Mouse (Mus musculus) limb, embryonic 11.5 days (tissue): ENCODE results near the gene Dcaf8. TPM values are rescaled to one million over a fixed set of nuclear protein-coding genes. Genes with fewer than 3 reads are reported as not detected.
A peak's percentile ranks its signal among the peaks of the same experiment; 100 is the strongest.

Source experiments
- ATAC-seq: fragments of 200-750 bp; cut with Nextera tagmentation; 2 replicates; pipeline ENCODE4 v1.8.0; 2017; ENCODE audit warnings: low read depth; ENCODE audit not compliant: insufficient number of reproducible peaks, low FRiP score, low TSS enrichment
- DNase-seq: peaks from one replicate; pipeline ENCODE4 v3.0.0-alpha.2; 2015; ENCODE audit warnings: low spot score
- H3K27ac ChIP-seq: fragments of 300-500 bp; sonication (generic); replicated peaks from 2 replicates; pipeline ENCODE4 v1.5.1; 2014; ENCODE audit warnings: low read depth, mild to moderate bottlenecking, low read length
- H3K27me3 ChIP-seq: fragments of 300-500 bp; sonication (generic); 2 replicates; pipeline ENCODE4 v1.6.1; 2014; ENCODE audit warnings: mild to moderate bottlenecking, low read length, mixed read lengths; ENCODE audit not compliant: control insufficient read depth, insufficient read depth
- H3K36me3 ChIP-seq: fragments of 300-500 bp; sonication (generic); 2 replicates; pipeline ENCODE4 v1.6.1; 2014; ENCODE audit warnings: mild to moderate bottlenecking, low read length, moderate library complexity, mixed read lengths; ENCODE audit not compliant: control insufficient read depth, insufficient read depth
- H3K4me1 ChIP-seq: fragments of 300-500 bp; sonication (generic); 2 replicates; pipeline ENCODE4 v1.6.1; 2014; ENCODE audit warnings: low read length, mixed read lengths; ENCODE audit not compliant: control insufficient read depth, insufficient read depth
- H3K4me2 ChIP-seq: fragments of 300-500 bp; sonication (generic); 2 replicates; pipeline ENCODE4 v1.6.1; 2014; ENCODE audit warnings: low read depth, mild to moderate bottlenecking, moderate library complexity; ENCODE audit not compliant: severe bottlenecking
- H3K4me3 ChIP-seq: fragments of 300-500 bp; sonication (generic); 2 replicates; pipeline ENCODE4 v1.5.1; 2014; ENCODE audit warnings: low read depth, low read length
- H3K9ac ChIP-seq: fragments of 300-500 bp; sonication (generic); 2 replicates; pipeline ENCODE4 v1.6.1; 2014; ENCODE audit warnings: mild to moderate bottlenecking, low read length
- H3K9me3 ChIP-seq: fragments of 300-500 bp; sonication (generic); 2 replicates; pipeline ENCODE4 v1.6.1; 2016; ENCODE audit warnings: low read length; ENCODE audit not compliant: control insufficient read depth
- WGBS: fragments of 180-500 bp; shearing (Covaris S2); extraction: QIAGEN DNeasy Blood & Tissue Kit; methylation state at CpG from one replicate; pipeline ENCODE4 v1.1.7; 2014; 5-methylcytosine and 5-hydroxymethylcytosine counted together
- polyA plus RNA-seq: library from polyadenylated mRNA; unstranded; fragments of >200 nt; fragmentation: Nextera tagmentation; extraction: Ambion mirVana; gene quantifications from 2 replicates; pipeline ENCODE4 v1.2.1, GENCODE M21; 2014

The Dcaf8 gene
- polyA plus RNA-seq = 119 and 127 TPM in 2 replicates

DNA sequence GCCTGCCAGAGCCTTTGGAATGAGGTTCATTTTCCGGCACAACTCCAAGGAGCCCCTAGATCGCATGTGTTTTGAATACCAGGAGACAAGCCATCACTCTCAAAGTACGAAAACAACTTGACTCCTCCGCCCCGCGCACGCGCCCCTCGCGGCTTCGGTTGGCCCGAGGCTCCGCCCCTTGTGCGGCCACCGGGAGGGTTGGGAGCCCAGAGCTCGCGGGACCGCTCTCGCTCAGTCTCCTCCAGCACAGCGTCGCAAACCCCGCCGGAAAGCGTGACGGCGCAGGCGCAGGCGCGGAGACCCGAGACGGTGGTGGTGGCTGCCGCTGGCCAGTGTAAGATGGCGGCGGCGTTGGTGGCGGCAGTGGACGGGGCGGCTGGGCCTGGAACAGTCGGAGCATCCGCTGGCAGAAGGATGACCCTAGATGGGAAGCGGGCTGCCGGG lies at the start of gene Dcaf8:
Gene Dcaf8, plus strand, starts transcription at position 250 of the 444 bp plus-strand sequence.
- Histone ChIP-seq H3K4me2 (peak within 1 kb of the TSS; percentile 60), H3K27me3 (no peaks in the 10 kb centered on the region), H3K4me3 (peak within 1 kb of the TSS; percentile 94), H3K36me3 (peaks cover 8% of the 10 kb centered on the region), H3K9me3 (no peaks in the 10 kb centered on the region), H3K27ac (peak within 1 kb of the TSS; percentile 89), H3K9ac (peak within 1 kb of the TSS; percentile 99), H3K4me1 (0 out of 2 replicates have a peak, but pooled peaks cover 3% of the 10 kb centered on the region)
- DNase-seq = peak; percentile 97
- WGBS = under 1% methylated on average over 42 of the region's 42 CpGs
- peak; percentile 98 for ATAC-seq

DNA sequence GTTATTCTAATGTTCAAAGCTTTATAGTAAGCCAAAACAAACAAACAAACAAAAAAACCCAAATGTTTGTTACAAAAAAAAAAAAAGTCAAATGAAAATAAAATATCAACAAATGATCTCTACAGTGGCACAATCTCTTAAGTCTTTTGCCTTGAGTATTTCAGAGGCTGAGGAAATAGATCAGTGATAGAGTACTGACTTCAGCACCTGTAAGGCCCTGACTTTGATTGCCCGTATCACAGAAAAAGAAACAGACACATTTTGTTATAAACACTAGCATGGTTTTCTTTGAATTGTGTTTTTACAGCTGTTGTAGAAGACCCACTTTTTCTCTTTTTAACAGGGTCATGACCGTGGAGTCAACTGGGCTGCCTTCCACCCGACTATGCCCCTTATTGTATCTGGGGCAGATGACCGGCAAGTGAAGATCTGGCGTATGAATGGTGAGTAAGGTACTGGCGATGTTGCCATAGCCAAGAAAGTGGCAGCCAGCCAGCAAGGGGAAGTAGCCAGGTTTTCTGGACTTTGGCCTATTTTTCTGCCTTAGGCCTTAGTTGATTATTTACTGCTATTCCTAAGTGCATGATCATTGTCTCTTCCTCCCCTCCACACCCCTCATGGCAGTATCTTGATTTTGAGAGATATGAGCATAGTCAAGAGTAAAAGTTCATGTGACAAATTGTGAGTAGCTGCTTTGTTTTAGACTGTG lies 48.4 kb upstream of the Dcaf8 start:
- DNase-seq (no peak), ATAC-seq (no peak)
- no peaks in the 10 kb centered on the region for H3K4me1 ChIP-seq
- H3K27ac ChIP-seq = no peak overlapping the region
- H3K36me3 ChIP-seq = peaks cover 25% of the 10 kb centered on the region
- H3K9me3 ChIP-seq = no peaks in the 10 kb centered on the region
- no peaks in the 10 kb centered on the region for H3K27me3 ChIP-seq
- no peak overlapping the region for H3K9ac ChIP-seq
- no peak overlapping the region for H3K4me3 ChIP-seq
- WGBS = 92% methylated on average over 6 of the region's 6 CpGs
- no peak overlapping the region for H3K4me2 ChIP-seq

DNA sequence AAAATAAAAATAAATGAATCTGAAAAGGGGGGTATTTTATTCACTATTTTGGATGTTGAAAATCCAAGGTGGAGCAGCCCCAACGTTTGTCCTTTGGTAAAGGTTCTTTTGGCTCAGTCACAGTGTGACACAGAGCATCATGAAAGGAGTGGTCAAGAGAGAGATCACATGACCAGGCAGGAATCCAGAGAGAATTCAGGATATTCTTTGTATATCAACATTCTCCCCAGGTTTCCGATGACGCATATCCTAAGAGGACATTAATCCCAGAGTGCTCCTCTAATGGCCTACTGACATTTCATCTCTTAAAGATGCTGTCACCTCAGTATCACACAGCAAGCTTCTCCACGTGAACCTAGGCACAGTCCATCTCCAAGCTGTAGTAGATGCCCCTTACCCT lies 44.3 kb upstream of the Dcaf8 start:
- Histone ChIP-seq H3K4me2 (no peak overlapping the region), H3K27ac (no peak overlapping the region), H3K27me3 (no peaks in the 10 kb centered on the region), H3K9me3 (no peaks in the 10 kb centered on the region), H3K9ac (no peak overlapping the region), H3K36me3 (peaks cover 37% of the 10 kb centered on the region), H3K4me1 (no peaks in the 10 kb centered on the region), H3K4me3 (no peak overlapping the region)
- no peak for DNase-seq
- no peak for ATAC-seq
- WGBS = 92% methylated on average over 4 of the region's 4 CpGs

DNA sequence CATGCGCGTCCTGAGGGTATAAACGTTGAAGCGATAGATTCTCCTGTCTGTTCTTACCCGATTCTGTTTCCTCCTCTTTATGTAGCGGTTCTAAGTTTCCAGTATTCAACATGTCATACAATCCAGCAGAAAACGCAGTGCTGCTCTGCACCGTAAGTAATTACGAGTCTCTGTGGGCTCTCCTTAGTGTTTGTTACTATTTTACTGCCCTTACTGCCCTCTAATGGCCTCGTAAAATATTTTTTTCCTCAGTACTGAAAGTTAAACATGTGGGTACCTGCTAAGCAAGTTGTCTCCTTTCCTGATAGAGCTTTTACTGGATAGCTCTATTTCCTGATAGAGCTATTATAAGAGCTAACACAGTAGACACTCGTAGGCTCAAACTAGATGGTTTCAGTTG lies 42.8 kb upstream of the Dcaf8 start:
- 67% methylated on average over 11 of the region's 11 CpGs for WGBS
- ATAC-seq (no peak), DNase-seq (no peak)
- H3K27ac ChIP-seq = no peak overlapping the region
- peaks cover 38% of the 10 kb centered on the region for H3K36me3 ChIP-seq
- H3K4me2 ChIP-seq = no peak overlapping the region
- no peaks in the 10 kb centered on the region for H3K9me3 ChIP-seq
- no peaks in the 10 kb centered on the region for H3K4me1 ChIP-seq
- H3K9ac ChIP-seq = no peak overlapping the region
- H3K4me3 ChIP-seq = no peak overlapping the region
- H3K27me3 ChIP-seq = no peaks in the 10 kb centered on the region

DNA sequence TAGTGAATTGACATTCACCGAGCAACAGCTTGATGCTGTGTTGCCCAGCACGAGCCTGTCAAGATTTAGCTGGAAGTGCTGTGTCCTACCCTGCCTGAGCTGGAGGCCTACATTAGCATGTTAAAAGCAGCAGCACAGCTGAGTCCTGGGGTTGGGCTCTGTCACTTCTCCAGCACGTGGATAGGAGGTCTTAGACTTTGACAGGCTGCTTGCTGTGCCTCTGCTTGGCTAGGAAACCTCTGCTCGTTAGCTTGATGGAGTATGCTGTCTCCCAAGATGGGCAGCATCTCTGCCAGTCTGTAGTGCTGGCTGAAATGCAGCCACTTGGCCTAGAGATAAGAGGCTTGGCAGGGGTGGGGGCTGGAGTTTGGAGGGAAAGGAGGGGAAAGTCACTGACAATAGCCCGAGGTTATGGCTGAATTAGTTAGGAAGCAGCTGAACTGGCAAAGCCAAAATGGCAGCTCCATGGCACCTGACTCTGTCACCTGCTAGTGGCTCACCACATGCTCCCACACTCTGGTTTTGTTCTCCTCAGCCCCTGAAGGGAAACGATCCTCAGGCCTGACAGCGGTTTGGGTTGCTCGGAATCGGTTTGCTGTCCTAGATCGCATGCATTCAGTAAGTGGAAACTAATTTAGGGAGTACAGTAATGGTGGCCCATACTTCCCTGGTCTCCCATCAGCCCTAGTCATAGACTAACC lies 40.0 kb upstream of the Dcaf8 start:
- Histone ChIP-seq H3K4me3 (no peak overlapping the region), H3K36me3 (peaks cover 33% of the 10 kb centered on the region), H3K27ac (no peak overlapping the region), H3K9ac (no peak overlapping the region), H3K4me2 (no peak overlapping the region), H3K4me1 (no peaks in the 10 kb centered on the region), H3K27me3 (no peaks in the 10 kb centered on the region), H3K9me3 (no peaks in the 10 kb centered on the region)
- no peak for ATAC-seq
- DNase-seq = no peak
- WGBS = 82% methylated on average over 10 of the region's 10 CpGs

DNA sequence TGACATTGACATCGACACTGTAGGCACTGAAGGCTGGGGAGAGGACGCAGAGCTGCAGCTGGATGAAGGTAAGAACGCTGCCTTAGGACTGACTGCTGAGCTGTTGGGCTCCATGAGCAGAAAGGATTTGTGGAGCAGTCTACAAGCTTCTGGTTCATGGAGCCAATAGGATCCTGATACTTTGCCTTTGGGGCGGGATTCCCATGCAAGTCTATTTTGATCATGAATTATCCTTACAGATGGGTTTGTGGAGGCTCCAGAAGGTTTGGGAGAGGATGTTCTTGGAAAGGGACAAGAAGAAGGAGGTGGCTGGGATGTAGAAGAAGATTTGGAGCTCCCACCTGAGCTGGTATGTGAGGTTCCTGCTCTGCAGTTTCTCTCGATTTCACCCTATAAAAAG lies 30.9 kb upstream of the Dcaf8 start:
- ATAC-seq (no peak), DNase-seq (no peak)
- Histone ChIP-seq H3K27me3 (no peaks in the 10 kb centered on the region), H3K9ac (no peak overlapping the region), H3K36me3 (peaks cover 49% of the 10 kb centered on the region), H3K27ac (no peak overlapping the region), H3K4me2 (no peak overlapping the region), H3K4me3 (no peak overlapping the region), H3K4me1 (no peaks in the 10 kb centered on the region), H3K9me3 (no peaks in the 10 kb centered on the region)
- 94% methylated on average over 5 of the region's 5 CpGs for WGBS

DNA sequence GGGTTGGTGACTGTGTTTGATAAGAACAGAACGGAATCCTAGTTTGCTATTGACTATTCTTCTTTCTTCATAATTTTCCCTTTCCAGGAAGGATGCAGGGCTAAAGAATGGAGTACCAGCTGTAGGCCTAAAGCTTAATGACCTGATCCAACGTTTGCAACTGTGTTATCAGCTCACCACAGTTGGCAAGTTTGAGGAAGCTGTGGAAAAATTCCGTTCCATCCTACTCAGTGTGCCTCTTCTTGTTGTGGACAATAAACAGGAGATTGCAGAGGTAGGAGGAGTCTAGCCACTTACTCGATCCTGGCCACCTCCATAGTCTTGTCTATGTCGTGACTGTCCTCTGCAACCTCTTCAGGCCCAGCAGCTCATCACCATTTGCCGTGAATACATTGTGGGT lies 28.8 kb upstream of the Dcaf8 start:
- H3K4me1 ChIP-seq = no peaks in the 10 kb centered on the region
- no peak overlapping the region for H3K4me3 ChIP-seq
- no peak overlapping the region for H3K27ac ChIP-seq
- no peak overlapping the region for H3K9ac ChIP-seq
- H3K27me3 ChIP-seq = no peaks in the 10 kb centered on the region
- DNase-seq = no peak
- 83% methylated on average over 6 of the region's 6 CpGs for WGBS
- peaks cover 49% of the 10 kb centered on the region for H3K36me3 ChIP-seq
- ATAC-seq = no peak
- H3K4me2 ChIP-seq = no peak overlapping the region
- no peaks in the 10 kb centered on the region for H3K9me3 ChIP-seq

DNA sequence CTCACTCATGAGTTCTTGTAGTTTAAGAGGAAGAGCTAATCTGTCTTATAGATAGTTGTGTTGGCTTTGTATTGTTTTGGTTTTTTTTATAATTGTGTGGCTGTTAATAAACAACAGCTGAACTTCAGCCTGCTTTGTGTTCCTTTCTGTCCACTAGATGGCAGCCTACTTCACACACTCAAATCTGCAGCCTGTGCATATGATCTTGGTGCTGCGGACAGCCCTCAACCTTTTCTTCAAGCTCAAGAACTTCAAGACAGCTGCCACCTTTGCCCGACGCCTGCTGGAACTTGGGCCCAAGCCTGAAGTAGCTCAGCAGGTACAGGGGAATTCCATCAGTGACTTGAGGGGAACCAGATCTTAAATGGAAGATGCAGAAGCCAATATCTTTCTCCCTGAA lies 28.2 kb upstream of the Dcaf8 start:
- H3K4me3 ChIP-seq = no peak overlapping the region
- H3K9ac ChIP-seq = no peak overlapping the region
- no peak for ATAC-seq
- no peaks in the 10 kb centered on the region for H3K27me3 ChIP-seq
- H3K4me2 ChIP-seq = no peak overlapping the region
- 57% methylated on average over 3 of the region's 3 CpGs for WGBS
- peak; percentile 54 for DNase-seq
- H3K9me3 ChIP-seq = no peaks in the 10 kb centered on the region
- peaks cover 46% of the 10 kb centered on the region for H3K36me3 ChIP-seq
- H3K4me1 ChIP-seq = no peaks in the 10 kb centered on the region
- no peak overlapping the region for H3K27ac ChIP-seq
